Mouse (Mus musculus): ENCODE data around the gene Tifa. TPM values are rescaled to one million over a fixed set of nuclear protein-coding genes. Genes with fewer than 3 reads are reported as not detected.

The Tifa gene
- polyA plus RNA-seq, 1 experiment from 2014 or later, result 3.0 TPM

DNA sequence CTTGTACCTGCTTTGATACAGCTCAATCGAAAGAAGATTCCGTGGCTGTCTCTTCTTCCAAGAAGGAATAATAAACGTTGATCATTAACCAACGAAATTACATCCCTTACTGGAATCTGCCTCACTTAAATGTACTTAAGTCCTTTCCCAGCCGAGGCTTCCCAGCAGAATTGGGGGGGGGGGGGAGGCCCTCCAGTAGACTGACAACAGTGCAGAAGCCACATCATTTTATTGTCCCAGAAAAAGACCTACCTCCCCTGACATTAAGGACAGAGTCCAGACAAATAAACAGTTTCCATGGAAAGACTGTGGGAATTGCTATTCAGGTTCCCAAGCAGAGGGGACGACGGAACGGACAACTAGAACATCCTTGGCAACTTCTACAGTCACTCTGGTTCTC, 686 bp upstream of the Tifa start:
- 24% methylated on average over 8 of the region's 8 CpGs for WGBS
- H3K36me3 ChIP-seq (replicated peaks; ENCODE audit: control insufficient read depth, insufficient read depth, low read depth, low read length), result no peaks in the 10 kb centered on the region
- no peak for ATAC-seq (replicated peaks; ENCODE audit: insufficient number of reproducible peaks, low FRiP score, low TSS enrichment, low read depth)
- H3K4me3 ChIP-seq (ENCODE audit: low read depth, low read length), result no peak overlapping the region
- DNase-seq (ENCODE audit: low spot score), result no peak
- peak overlapping the region; percentile 98; the same call in 1 of the 2 replicates for H3K4me2 ChIP-seq (ENCODE audit: low read depth, low read length)
- H3K4me1 ChIP-seq (ENCODE audit: control insufficient read depth, insufficient read depth, low read length), result peaks cover 3% of the 10 kb centered on the region; the same call in 1 of the 2 replicates
- no peak overlapping the region for H3K9ac ChIP-seq (replicated peaks; ENCODE audit: low read length)
- H3K27me3 ChIP-seq (ENCODE audit: control insufficient read depth, insufficient read depth, low read length), result peaks cover 11% of the 10 kb centered on the region
- no peaks in the 10 kb centered on the region for H3K9me3 ChIP-seq (replicated peaks; ENCODE audit: control insufficient read depth, low read length)
- no peak overlapping the region for H3K27ac ChIP-seq (replicated peaks; ENCODE audit: low read depth, low read length)

DNA sequence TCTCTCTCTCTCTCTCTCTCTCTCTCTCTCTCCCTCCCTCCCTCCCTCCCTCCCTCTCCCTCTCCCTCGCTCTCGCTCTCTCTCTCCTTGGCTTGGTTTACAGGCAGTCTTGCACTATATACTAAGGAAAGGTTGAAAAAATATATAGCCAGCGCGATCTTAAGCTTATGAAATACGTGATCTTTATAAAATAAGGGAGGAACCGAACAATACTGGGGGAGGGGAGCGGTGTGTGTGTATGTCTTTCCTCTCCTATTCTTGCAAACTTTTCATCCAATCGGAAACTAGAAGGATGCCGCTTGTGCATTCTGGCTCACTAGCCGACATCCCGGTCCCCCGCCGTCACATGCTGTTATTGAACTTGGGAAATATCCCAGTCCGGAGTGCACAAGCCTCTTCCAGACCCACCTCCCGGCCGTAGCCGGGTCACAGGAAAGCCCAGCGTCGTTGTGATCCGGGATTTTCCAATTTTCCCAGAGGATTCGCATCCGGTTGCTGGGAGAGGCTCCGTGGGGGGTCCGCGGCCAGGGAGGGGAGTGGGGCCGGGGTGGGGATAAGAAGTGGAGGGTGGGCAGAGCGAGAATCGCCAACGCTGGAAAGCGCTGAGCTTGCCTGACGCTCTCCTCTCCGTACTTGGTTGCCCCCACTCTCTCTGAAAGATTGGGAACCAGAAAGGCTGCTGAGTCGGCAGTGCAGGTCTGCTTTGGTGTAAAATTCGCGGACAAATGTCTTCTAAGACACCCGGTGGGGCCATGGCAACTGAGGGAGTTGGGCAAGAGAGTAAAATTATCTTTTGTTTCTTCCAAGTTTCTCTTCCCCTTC, 840 bp downstream of the Tifa start:
- peak; percentile 65 for DNase-seq (ENCODE audit: low spot score)
- peaks cover 3% of the 10 kb centered on the region; the same call in 1 of the 2 replicates for H3K4me1 ChIP-seq (ENCODE audit: control insufficient read depth, insufficient read depth, low read length)
- H3K27ac ChIP-seq (replicated peaks; ENCODE audit: low read depth, low read length), result no peak overlapping the region
- no peaks in the 10 kb centered on the region for H3K36me3 ChIP-seq (replicated peaks; ENCODE audit: control insufficient read depth, insufficient read depth, low read depth, low read length)
- ATAC-seq (replicated peaks; ENCODE audit: insufficient number of reproducible peaks, low FRiP score, low TSS enrichment, low read depth), result peak; percentile 64; the same call in 1 of the 2 replicates
- under 1% methylated on average over 35 of the region's 36 CpGs for WGBS
- no peaks in the 10 kb centered on the region for H3K9me3 ChIP-seq (replicated peaks; ENCODE audit: control insufficient read depth, low read length)
- peak overlapping the region; percentile 98 for H3K4me2 ChIP-seq (ENCODE audit: low read depth, low read length)
- H3K4me3 ChIP-seq (ENCODE audit: low read depth, low read length), result peak overlapping the region; percentile 57
- peak overlapping the region; percentile 56 for H3K9ac ChIP-seq (replicated peaks; ENCODE audit: low read length)
- H3K27me3 ChIP-seq (ENCODE audit: control insufficient read depth, insufficient read depth, low read length), result peaks cover 11% of the 10 kb centered on the region

DNA sequence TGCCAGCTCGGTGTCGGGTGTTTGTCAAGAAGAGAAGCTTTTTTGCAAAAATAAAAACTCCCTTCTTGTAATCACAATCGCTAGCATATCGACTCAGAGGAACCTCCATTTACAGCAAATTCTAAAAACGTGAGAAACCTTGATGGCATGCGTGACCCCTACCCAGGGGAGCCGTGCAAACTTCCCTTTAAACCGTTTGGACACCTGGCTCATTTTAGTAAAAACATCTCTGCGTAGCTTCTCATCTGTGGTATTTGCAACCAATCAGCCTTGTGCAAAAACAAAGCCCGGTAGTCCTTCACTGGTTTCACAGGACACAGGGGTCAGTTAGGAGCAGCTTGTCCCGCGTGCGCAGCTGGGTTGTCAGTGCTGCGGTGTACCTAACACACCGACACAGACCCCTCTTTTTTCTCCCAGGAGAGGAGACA, 1.5 kb downstream of the Tifa start:
- no peaks in the 10 kb centered on the region for H3K36me3 ChIP-seq (replicated peaks; ENCODE audit: control insufficient read depth, insufficient read depth, low read depth, low read length)
- peak overlapping the region; percentile 11 for H3K9ac ChIP-seq (replicated peaks; ENCODE audit: low read length)
- H3K4me1 ChIP-seq (ENCODE audit: control insufficient read depth, insufficient read depth, low read length), result peaks cover 3% of the 10 kb centered on the region; the same call in 1 of the 2 replicates
- ATAC-seq (replicated peaks; ENCODE audit: insufficient number of reproducible peaks, low FRiP score, low TSS enrichment, low read depth) (no peak), DNase-seq (ENCODE audit: low spot score) (peak; percentile 21)
- H3K9me3 ChIP-seq (replicated peaks; ENCODE audit: control insufficient read depth, low read length), result no peaks in the 10 kb centered on the region
- H3K4me3 ChIP-seq (ENCODE audit: low read depth, low read length), result peak overlapping the region; percentile 57
- under 1% methylated on average over 15 of the region's 15 CpGs for WGBS
- H3K4me2 ChIP-seq (ENCODE audit: low read depth, low read length), result peak overlapping the region; percentile 98
- H3K27ac ChIP-seq (replicated peaks; ENCODE audit: low read depth, low read length), result no peak overlapping the region
- peaks cover 11% of the 10 kb centered on the region for H3K27me3 ChIP-seq (ENCODE audit: control insufficient read depth, insufficient read depth, low read length)

DNA sequence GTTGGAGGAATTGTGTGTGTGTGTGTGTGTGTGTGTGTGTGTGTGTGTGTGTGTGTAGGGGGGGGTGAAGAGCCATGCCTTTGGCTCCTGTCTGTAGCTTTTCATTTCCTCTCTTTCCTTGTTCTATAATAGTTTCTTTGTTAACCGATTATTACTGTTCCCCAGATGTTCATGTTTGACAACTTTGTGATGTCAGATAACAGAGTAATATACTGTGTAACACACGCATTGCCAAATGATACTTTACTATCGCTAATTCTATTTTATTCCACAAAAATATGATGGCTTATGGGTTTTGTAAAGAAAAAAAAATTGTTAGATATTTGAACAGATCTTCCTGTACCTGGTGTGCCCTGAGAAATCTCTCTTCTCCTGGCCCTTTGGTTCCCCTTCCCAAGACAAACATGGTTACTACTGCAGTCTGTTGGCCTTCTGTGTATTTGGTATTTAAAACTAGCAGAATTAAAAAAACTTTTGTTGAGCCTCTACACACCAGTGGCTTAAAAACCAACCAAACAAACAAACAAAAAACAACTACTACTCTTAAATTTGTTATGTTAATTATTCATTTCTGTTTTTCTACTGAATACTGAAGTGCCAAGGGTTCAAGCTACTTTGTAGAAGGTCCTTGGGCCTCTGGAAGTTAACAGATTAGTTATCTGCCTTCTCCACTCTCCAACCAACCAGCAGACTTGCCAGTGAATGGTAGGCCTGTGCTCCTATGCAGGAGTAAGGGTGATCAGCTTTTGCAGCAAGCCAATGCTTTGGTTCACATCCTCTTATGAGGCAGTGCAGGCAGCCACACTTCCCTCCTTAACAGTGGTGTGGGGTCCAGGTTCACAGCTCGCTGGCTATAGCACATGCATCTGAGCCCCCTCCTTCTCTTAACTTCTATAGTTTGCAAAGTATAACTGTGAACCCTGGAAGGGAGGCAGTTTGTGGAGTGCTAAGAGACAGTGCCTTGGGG, 2.3 kb downstream of the Tifa start:
- ATAC-seq (replicated peaks; ENCODE audit: insufficient number of reproducible peaks, low FRiP score, low TSS enrichment, low read depth) (no peak), DNase-seq (ENCODE audit: low spot score) (no peak)
- Histone ChIP-seq H3K36me3 (replicated peaks; ENCODE audit: control insufficient read depth, insufficient read depth, low read depth, low read length) (no peaks in the 10 kb centered on the region), H3K9ac (replicated peaks; ENCODE audit: low read length) (no peak overlapping the region), H3K9me3 (replicated peaks; ENCODE audit: control insufficient read depth, low read length) (no peaks in the 10 kb centered on the region), H3K4me2 (ENCODE audit: low read depth, low read length) (no peak overlapping the region), H3K27ac (replicated peaks; ENCODE audit: low read depth, low read length) (no peak overlapping the region), H3K4me1 (ENCODE audit: control insufficient read depth, insufficient read depth, low read length) (peaks cover 3% of the 10 kb centered on the region; the same call in 1 of the 2 replicates), H3K27me3 (ENCODE audit: control insufficient read depth, insufficient read depth, low read length) (peaks cover 11% of the 10 kb centered on the region), H3K4me3 (ENCODE audit: low read depth, low read length) (no peak overlapping the region)
- 49% methylated on average over 4 of the region's 4 CpGs for WGBS

DNA sequence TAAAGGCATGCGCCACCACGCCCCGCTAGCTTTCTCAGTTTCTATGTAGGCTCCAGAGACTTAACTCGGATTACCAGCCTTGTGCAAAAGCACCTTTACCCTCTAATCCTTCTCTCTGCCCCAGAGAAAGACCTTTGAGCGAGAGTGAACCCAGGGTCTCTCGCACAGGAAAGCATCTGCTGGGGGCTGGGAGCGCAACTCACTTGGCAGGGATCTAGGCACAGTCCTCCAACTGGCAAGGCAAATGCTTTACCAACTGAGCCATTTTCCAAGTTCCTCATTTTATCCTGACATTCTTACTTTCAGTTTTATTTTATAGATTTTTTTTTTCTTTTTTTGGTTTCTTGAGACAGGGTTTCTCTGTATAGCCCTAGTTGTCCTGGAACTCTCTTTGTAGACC, 3.4 kb downstream of the Tifa start:
- WGBS, result 81% methylated on average over 7 of the region's 7 CpGs
- no peak overlapping the region for H3K27ac ChIP-seq (replicated peaks; ENCODE audit: low read depth, low read length)
- ATAC-seq (replicated peaks; ENCODE audit: insufficient number of reproducible peaks, low FRiP score, low TSS enrichment, low read depth) (no peak), DNase-seq (ENCODE audit: low spot score) (no peak)
- H3K9ac ChIP-seq (replicated peaks; ENCODE audit: low read length), result no peak overlapping the region
- no peak overlapping the region for H3K4me2 ChIP-seq (ENCODE audit: low read depth, low read length)
- H3K4me3 ChIP-seq (ENCODE audit: low read depth, low read length), result no peak overlapping the region
- H3K4me1 ChIP-seq (ENCODE audit: control insufficient read depth, insufficient read depth, low read length), result peaks cover 3% of the 10 kb centered on the region; the same call in 1 of the 2 replicates
- no peaks in the 10 kb centered on the region for H3K36me3 ChIP-seq (replicated peaks; ENCODE audit: control insufficient read depth, insufficient read depth, low read depth, low read length)
- peaks cover 10% of the 10 kb centered on the region for H3K27me3 ChIP-seq (ENCODE audit: control insufficient read depth, insufficient read depth, low read length)
- no peaks in the 10 kb centered on the region for H3K9me3 ChIP-seq (replicated peaks; ENCODE audit: control insufficient read depth, low read length)

DNA sequence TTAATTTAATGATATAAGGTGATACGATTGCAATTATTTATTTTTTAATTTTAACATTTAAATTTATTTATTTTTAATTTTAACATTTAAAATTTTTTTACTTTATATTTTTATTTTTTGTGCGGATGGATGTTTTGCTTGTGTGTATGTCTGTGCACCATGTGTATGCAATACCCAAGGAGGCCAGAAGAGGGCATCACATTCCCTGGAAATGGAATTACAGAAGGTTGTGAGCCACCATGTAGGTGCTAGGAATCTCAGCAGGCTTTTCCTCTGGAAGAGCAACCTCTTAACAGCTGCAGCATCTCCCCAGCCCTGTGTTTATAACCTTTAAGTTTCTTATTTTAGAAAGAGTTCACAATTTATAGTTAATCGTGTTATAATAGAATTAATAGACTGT, 6.2 kb downstream of the Tifa start:
- no peak overlapping the region for H3K4me3 ChIP-seq (ENCODE audit: low read depth, low read length)
- 0 out of 2 replicates have a peak, but pooled peaks cover 3% of the 10 kb centered on the region for H3K27me3 ChIP-seq (ENCODE audit: control insufficient read depth, insufficient read depth, low read length)
- no peak overlapping the region for H3K9ac ChIP-seq (replicated peaks; ENCODE audit: low read length)
- 94% methylated on average over 3 of the region's 3 CpGs for whole genome bisulfite sequencing
- H3K27ac ChIP-seq (replicated peaks; ENCODE audit: low read depth, low read length), result no peak overlapping the region
- H3K36me3 ChIP-seq (replicated peaks; ENCODE audit: control insufficient read depth, insufficient read depth, low read depth, low read length), result no peaks in the 10 kb centered on the region
- H3K9me3 ChIP-seq (replicated peaks; ENCODE audit: control insufficient read depth, low read length), result no peaks in the 10 kb centered on the region
- peaks cover 3% of the 10 kb centered on the region; the same call in 1 of the 2 replicates for H3K4me1 ChIP-seq (ENCODE audit: control insufficient read depth, insufficient read depth, low read length)
- no peak overlapping the region for H3K4me2 ChIP-seq (ENCODE audit: low read depth, low read length)
- ATAC-seq (replicated peaks; ENCODE audit: insufficient number of reproducible peaks, low FRiP score, low TSS enrichment, low read depth) (no peak), DNase-seq (ENCODE audit: low spot score) (no peak)

DNA sequence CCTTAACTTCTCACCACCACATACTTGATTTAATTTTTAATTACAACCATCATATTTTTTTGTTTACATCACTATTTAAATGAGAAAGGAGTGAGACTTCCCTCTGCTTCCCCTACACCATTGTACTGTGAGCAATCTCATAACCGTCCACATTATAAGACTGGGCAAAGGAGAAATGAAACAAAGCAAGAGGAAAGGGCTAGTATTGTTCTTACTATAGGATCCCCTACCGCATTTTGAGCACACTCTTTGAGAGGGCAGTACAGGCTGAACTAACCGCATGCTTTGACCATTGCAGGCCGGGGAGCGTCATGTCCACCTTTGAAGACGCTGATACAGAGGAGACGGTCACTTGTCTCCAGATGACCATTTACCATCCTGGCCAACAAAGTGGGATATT, 6.7 kb downstream of the Tifa start:
- Histone ChIP-seq H3K36me3 (replicated peaks; ENCODE audit: control insufficient read depth, insufficient read depth, low read depth, low read length) (no peaks in the 10 kb centered on the region), H3K27ac (replicated peaks; ENCODE audit: low read depth, low read length) (no peak overlapping the region), H3K27me3 (ENCODE audit: control insufficient read depth, insufficient read depth, low read length) (0 out of 2 replicates have a peak, but pooled peaks cover under 1% of the 10 kb centered on the region), H3K4me3 (ENCODE audit: low read depth, low read length) (no peak overlapping the region), H3K4me2 (ENCODE audit: low read depth, low read length) (no peak overlapping the region), H3K9me3 (replicated peaks; ENCODE audit: control insufficient read depth, low read length) (no peaks in the 10 kb centered on the region), H3K9ac (replicated peaks; ENCODE audit: low read length) (no peak overlapping the region), H3K4me1 (ENCODE audit: control insufficient read depth, insufficient read depth, low read length) (peaks cover under 1% of the 10 kb centered on the region; the same call in 1 of the 2 replicates)
- WGBS, result 95% methylated on average over 7 of the region's 7 CpGs
- ATAC-seq (replicated peaks; ENCODE audit: insufficient number of reproducible peaks, low FRiP score, low TSS enrichment, low read depth) (no peak), DNase-seq (ENCODE audit: low spot score) (no peak)
